Mouse (Mus musculus) heart, embryonic 11.5 days (tissue): ENCODE measurements at regions not wholly inside any gene's neighbourhood (a gene's known extent, or its start where the extent isn't known, plus 50 kb on each side); places are given as distances from the start of the nearest gene placed in this dataset.
"Not testable (repeated sequence)": the region's sequence is repeated elsewhere in the genome, so short reads cannot be mapped to it uniquely, and the experiment has no call there.

Source experiments
- ATAC-seq: fragments of 200-750 bp; cut with Nextera tagmentation; replicated peaks from 2 replicates; pipeline ENCODE4 v1.8.0; 2017; ENCODE audit warnings: moderate library complexity; ENCODE audit not compliant: insufficient number of reproducible peaks, low FRiP score, low TSS enrichment
- H3K27ac ChIP-seq: fragments of 300-500 bp; sonication (generic); 2 replicates; pipeline ENCODE4 v1.5.1; 2014; ENCODE audit warnings: mild to moderate bottlenecking, low read depth, low read length
- H3K27me3 ChIP-seq: fragments of 300-500 bp; sonication (generic); 2 replicates; pipeline ENCODE4 v1.6.1; 2014; ENCODE audit warnings: mild to moderate bottlenecking, low read length, mixed read lengths; ENCODE audit not compliant: control insufficient read depth, insufficient read depth
- H3K36me3 ChIP-seq: fragments of 300-500 bp; sonication (generic); 2 replicates; pipeline ENCODE4 v1.6.1; 2014; ENCODE audit warnings: mild to moderate bottlenecking, low read length, moderate library complexity, mixed read lengths; ENCODE audit not compliant: control insufficient read depth, insufficient read depth
- H3K4me1 ChIP-seq: fragments of 300-500 bp; sonication (generic); 2 replicates; pipeline ENCODE4 v1.6.1; 2014; ENCODE audit warnings: low read length; ENCODE audit not compliant: control insufficient read depth, insufficient read depth
- H3K4me2 ChIP-seq: fragments of 300-500 bp; sonication (generic); 2 replicates; pipeline ENCODE4 v1.6.1; 2014; ENCODE audit warnings: mild to moderate bottlenecking, moderate library complexity
- H3K4me3 ChIP-seq: fragments of 300-500 bp; sonication (generic); 2 replicates; pipeline ENCODE4 v1.5.1; 2014; ENCODE audit warnings: low read depth, low read length
- H3K9ac ChIP-seq: fragments of 300-500 bp; sonication (generic); 2 replicates; pipeline ENCODE4 v1.6.1; 2014; ENCODE audit warnings: mild to moderate bottlenecking, low read depth, low read length, moderate library complexity
- H3K9me3 ChIP-seq: fragments of 300-500 bp; sonication (generic); replicated peaks from 2 replicates; pipeline ENCODE4 v1.6.1; 2016; ENCODE audit warnings: low read length; ENCODE audit not compliant: control insufficient read depth
- WGBS: fragments of 180-500 bp; shearing (Covaris S2); extraction: QIAGEN DNeasy Blood & Tissue Kit; methylation state at CpG from one replicate; pipeline ENCODE4 v1.1.7; 2014; ENCODE audit not compliant: insufficient replicate concordance; 5-methylcytosine and 5-hydroxymethylcytosine counted together

- no peak for ATAC-seq
- H3K27me3 ChIP-seq = no peaks in the 10 kb centered on the region
- no peak overlapping the region for H3K4me2 ChIP-seq
- H3K4me3 ChIP-seq = no peak overlapping the region
- no peaks in the 10 kb centered on the region for H3K9me3 ChIP-seq
- H3K36me3 ChIP-seq = no peaks in the 10 kb centered on the region
- no peaks in the 10 kb centered on the region for H3K4me1 ChIP-seq
- no peak overlapping the region for H3K27ac ChIP-seq
- 80% methylated on average over 4 of the region's 4 CpGs for WGBS
- no peak overlapping the region for H3K9ac ChIP-seq
These were observed 198.8 kb upstream of the Gm17728 start for GRCm38 (mm10) chr17:9223097-9223496.

- no peak for ATAC-seq
- Histone ChIP-seq H3K36me3 (no peaks in the 10 kb centered on the region), H3K27me3 (no peaks in the 10 kb centered on the region), H3K9ac (no peak overlapping the region), H3K4me2 (no peak overlapping the region), H3K4me3 (no peak overlapping the region), H3K9me3 (no peaks in the 10 kb centered on the region), H3K4me1 (no peaks in the 10 kb centered on the region), H3K27ac (no peak overlapping the region)
- WGBS = 72% methylated on average over 10 of the region's 10 CpGs
These were observed 193.8 kb upstream of the Gm17728 start for GRCm38 (mm10) chr17:9227872-9228575.

GRCm38 (mm10) chr17:9235141-9235571 lies 186.7 kb upstream of the Gm17728 start:
- Histone ChIP-seq H3K9ac (no peak overlapping the region), H3K36me3 (no peaks in the 10 kb centered on the region), H3K4me3 (no peak overlapping the region), H3K4me2 (no peak overlapping the region), H3K27ac (no peak overlapping the region), H3K4me1 (no peaks in the 10 kb centered on the region), H3K27me3 (no peaks in the 10 kb centered on the region), H3K9me3 (no peaks in the 10 kb centered on the region)
- 61% methylated on average over 6 of the region's 6 CpGs for WGBS
- no peak for ATAC-seq

GRCm38 (mm10) chr17:9258646-9259170 lies 163.2 kb upstream of the Gm17728 start:
- 65% methylated on average over 5 of the region's 5 CpGs for WGBS

GRCm38 (mm10) chr17:9268776-9269175 lies 153.1 kb upstream of the Gm17728 start:
- Histone ChIP-seq H3K27me3 (no peaks in the 10 kb centered on the region), H3K9me3 (no peaks in the 10 kb centered on the region), H3K9ac (no peak overlapping the region), H3K4me2 (no peak overlapping the region), H3K4me3 (no peak overlapping the region), H3K27ac (no peak overlapping the region), H3K36me3 (no peaks in the 10 kb centered on the region), H3K4me1 (no peaks in the 10 kb centered on the region)
- 64% methylated on average over 3 of the region's 3 CpGs for WGBS
- ATAC-seq = no peak

More at GRCm38 (mm10) chr17:9258646-9259170, 163.2 kb upstream of the Gm17728 start:
- Histone ChIP-seq H3K4me1 (no peaks in the 10 kb centered on the region), H3K27me3 (no peaks in the 10 kb centered on the region), H3K9me3 (no peaks in the 10 kb centered on the region), H3K36me3 (no peaks in the 10 kb centered on the region), H3K9ac (no peak overlapping the region), H3K4me3 (no peak overlapping the region), H3K27ac (no peak overlapping the region), H3K4me2 (no peak overlapping the region)
- ATAC-seq = no peak

- H3K36me3 ChIP-seq, ATAC-seq, H3K27me3 ChIP-seq, H3K4me3 ChIP-seq, H3K9ac ChIP-seq, H3K4me1 ChIP-seq, H3K4me2 ChIP-seq, H3K9me3 ChIP-seq, H3K27ac ChIP-seq: not testable (repeated sequence)
- WGBS = 46% methylated on average over 3 of the region's 3 CpGs
These were observed 143.8 kb upstream of the Gm17728 start for GRCm38 (mm10) chr17:9278046-9278445.

- 82% methylated on average over 7 of the region's 7 CpGs for WGBS
- Histone ChIP-seq H3K9ac (no peak overlapping the region), H3K27me3 (no peaks in the 10 kb centered on the region), H3K4me1 (no peaks in the 10 kb centered on the region), H3K36me3 (no peaks in the 10 kb centered on the region), H3K4me2 (no peak overlapping the region), H3K4me3 (no peak overlapping the region), H3K27ac (no peak overlapping the region), H3K9me3 (no peaks in the 10 kb centered on the region)
- ATAC-seq = no peak
These were observed 142.4 kb upstream of the Gm17728 start for GRCm38 (mm10) chr17:9279481-9279880.

- ATAC-seq = no peak
- no peak overlapping the region for H3K9ac ChIP-seq
- H3K9me3 ChIP-seq = no peaks in the 10 kb centered on the region
- H3K4me2 ChIP-seq = no peak overlapping the region
- no peak overlapping the region for H3K4me3 ChIP-seq
- no peaks in the 10 kb centered on the region for H3K36me3 ChIP-seq
- no peaks in the 10 kb centered on the region for H3K4me1 ChIP-seq
- no peaks in the 10 kb centered on the region for H3K27me3 ChIP-seq
- no peak overlapping the region for H3K27ac ChIP-seq
- 49% methylated on average over 5 of the region's 5 CpGs for WGBS
These were observed 140.0 kb upstream of the Gm17728 start for GRCm38 (mm10) chr17:9281891-9282290.
